Mouse (Mus musculus) embryo, embryonic 9.5 days (tissue): ENCODE measurements around the gene Tmcc1.
"Not testable (repeated sequence)": the region's sequence is repeated elsewhere in the genome, so short reads cannot be mapped to it uniquely, and the experiment has no call there.

Source experiments
- DNase-seq: peaks from one replicate; pipeline ENCODE4 v3.0.0-alpha.2; 2017; ENCODE audit errors: extremely low spot score

Tmcc1 gene

DNA sequence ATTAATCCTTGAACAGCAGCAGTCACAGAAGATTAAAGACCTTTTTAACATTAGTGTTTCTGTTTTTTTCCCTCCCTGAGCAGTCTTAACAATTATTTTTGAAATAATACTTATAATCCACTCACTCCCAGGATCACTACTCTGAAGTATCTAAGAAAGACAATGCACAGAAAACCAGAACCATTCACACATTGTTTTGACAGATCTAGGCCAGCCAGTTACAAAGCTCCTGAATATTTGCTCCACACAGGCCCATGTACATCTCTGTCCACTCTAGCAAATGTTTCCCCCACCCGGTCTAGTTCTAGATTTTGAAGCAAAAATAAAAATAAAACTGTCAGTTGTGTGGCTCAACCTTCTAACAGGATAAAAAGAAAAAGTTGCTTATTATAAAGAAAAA is 45.9 kb downstream of the Tmcc1 start:
- DNase-seq, result no peak

DNA sequence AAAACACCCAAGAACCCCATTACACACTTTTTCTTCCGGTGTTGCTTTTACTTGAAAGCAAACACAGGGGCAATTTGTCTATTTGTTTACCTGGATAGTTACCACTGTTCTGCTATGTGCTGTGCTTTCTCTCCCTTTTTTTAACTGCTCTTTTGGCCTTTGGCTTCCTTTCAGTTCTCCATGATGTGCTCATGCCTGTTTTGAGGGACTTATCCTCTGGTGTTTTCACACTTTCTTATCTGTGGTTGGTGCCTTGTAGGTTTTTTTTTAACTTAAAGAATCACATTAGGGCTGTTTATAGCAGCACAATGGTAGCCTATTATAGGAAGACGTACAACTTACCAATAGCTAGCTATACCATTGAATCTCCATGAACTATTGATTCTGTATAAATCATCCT is 51.6 kb downstream of the Tmcc1 start:
- DNase-seq, result no peak

- DNase-seq, result no peak
Observed at GRCm38 (mm10) chr6:116140782-116141181, 52.5 kb downstream of the Tmcc1 start.

GRCm38 (mm10) chr6:116139143-116139856 is 54.0 kb downstream of the Tmcc1 start:
- peak; percentile 25 for DNase-seq

GRCm38 (mm10) chr6:116135971-116136632 is 57.2 kb downstream of the Tmcc1 start:
- DNase-seq, result no peak

GRCm38 (mm10) chr6:116133756-116134155 is 59.5 kb downstream of the Tmcc1 start:
- DNase-seq, result no peak

- DNase-seq, result no peak
Observed at GRCm38 (mm10) chr6:116131771-116132170, 61.5 kb downstream of the Tmcc1 start.

DNA sequence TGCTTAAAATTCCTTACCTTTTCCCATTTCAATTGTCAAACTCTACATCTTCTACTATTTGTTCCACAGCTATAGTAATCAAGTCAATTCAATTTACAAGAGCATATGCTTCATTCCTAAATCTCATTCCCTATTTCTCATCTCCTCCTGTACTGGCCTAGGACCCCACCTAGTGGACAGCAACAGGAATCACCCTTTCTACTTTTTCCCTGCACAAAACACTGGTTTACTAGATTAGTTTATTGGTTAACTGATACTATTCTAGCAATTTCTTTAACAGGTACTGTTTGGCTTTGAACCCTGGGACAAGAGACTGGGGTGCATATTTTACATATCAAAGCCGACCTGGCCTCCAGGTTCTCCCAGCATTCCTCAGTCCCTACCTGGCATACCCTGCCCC is 64.6 kb downstream of the Tmcc1 start:
- peak; percentile 20 for DNase-seq

- no peak for DNase-seq
Observed at GRCm38 (mm10) chr6:116127918-116128443, 65.3 kb downstream of the Tmcc1 start.

DNA sequence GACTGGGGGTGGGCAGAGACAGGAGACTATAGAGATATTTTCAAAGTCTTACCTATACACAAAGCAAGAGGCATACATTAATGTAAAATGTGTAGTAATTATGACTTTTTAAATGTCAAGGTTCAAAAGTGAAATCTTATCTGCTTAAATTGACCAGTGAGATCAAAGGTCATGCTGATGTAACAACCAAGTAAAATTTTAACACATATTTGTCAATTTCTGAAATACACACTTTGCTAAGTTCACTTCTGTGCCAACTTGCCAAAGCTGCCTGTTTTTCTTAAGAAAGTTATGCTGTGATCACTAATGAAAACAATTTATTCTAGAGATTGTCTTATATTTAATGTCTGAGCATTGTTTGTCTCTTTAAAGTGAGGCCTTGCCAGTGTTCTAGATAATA is 66.7 kb downstream of the Tmcc1 start:
- DNase-seq, result no peak

GRCm38 (mm10) chr6:116122881-116123280 is 70.4 kb downstream of the Tmcc1 start:
- no peak for DNase-seq

DNA sequence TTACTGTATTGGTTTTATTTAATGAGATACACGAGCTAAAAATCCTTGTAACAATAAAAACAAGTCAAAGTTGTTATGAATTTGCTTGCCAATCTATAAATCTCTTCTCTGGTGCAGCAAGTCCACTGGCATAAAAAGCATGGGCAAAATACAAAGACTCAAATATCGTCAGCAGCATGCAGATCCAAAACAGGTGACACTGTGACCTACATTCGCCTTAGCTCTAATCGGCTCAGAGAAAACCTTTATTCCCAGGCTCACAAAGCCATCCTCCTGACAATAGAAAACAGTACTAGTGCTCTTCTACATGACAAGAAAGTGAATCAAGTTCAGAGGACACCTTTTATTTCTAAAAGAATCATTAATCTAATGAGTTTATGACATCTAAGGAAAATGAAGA is 73.6 kb downstream of the Tmcc1 start:
- no peak for DNase-seq

DNA sequence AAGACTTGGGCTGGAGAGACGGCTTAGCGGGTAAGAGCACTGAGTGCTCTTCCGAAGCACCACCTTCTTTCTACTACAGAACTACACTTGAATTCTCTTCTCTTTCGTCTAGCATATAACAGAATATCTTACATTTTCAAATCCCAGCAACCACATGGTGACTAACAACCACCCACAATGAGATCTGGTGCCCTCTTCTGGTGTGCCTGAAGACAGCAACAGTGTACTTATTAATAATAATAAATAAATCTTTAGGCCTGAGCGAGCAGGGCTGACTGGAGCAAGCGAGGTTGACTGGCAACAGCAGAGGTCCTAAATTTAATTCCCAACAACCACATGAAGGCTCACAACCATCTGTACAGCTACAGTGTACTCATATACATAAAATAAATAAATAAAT is 76.7 kb downstream of the Tmcc1 start:
- DNase-seq, result not testable (repeated sequence)

- DNase-seq, result no peak
Observed at GRCm38 (mm10) chr6:116110588-116110987, 82.7 kb downstream of the Tmcc1 start.

GRCm38 (mm10) chr6:116107471-116108358 is 85.6 kb downstream of the Tmcc1 start:
- peak; percentile 66 for DNase-seq

DNA sequence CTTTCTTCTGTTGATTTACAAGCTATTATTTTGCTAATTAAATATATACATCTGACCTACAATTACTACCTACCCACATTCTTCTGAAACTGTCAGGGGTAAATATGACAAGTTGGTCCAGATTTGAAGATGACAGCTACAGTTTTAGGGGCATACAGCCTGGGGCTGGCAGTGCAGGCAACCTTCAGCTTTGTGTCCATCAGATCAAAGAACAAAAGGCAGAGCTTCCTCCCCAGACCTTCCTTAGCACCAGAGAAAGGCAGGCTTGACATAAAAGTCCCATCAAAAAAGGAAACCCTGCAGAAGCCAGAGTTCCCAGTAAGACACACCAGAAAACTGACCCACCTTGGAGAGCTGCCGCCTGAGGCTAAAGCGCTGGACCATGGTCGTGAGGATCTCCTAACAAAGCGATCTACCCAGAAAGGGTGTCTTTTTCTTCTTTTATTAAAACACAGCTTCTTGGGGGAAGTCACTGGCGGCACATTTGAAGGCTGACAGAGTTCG is 86.3 kb downstream of the Tmcc1 start:
- DNase-seq, result no peak

DNA sequence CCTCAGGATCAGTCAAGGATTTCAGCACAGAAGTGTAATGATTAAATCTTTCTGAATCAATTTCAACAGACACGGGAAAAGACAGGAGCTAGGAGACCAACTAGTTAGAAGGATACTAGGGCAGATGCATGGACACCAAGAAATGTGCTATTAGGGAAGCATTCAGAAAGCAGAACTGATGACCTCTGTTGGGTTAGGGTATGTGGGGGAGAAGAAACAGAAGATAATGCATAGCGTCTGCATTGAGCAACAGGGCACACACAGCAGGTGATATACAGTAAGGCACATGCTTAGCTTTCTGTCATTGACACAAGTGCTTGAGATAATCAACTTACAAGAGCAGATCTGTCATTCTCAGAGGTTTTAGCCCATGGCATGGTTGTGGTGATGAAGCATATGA is 95.7 kb downstream of the Tmcc1 start:
- DNase-seq, result no peak

DNA sequence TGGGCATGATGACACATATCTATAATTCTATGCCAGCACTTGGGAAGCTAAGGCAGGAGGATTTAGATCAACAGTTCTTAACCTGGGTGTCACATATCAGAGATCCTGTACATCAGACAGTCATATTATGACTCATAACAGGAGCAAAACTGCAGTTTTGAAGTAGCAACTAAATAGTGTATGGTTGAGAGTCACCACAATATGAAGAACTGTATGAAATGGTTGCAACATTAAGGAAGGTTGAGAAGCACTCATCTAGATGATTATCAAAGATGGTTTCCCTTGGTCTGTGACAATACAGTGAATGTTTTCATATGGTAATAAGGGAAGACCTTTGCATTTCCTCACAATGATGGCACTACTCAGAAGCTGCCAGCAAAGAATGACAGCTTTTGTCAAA is 103.9 kb downstream of the Tmcc1 start:
- no peak for DNase-seq

DNA sequence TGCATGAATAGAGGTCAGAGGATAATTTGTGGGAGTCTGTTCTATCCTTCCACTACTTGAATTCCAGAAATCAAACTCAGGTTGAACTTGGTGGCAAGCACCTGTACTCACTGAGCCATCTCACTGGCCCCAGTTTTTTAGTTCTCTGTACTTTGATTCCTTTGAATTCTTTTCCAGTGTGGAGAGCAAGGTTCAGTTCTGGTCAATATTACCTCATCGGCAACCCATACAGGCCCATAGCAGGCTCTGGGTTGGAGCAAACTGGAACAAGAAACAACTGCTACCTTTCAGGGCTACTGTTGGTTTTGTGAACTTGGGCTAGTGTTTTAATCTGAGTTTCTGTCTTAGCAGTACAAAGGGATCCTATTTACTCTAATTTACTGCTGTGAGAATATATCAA is 107.2 kb downstream of the Tmcc1 start:
- no peak for DNase-seq

- no peak for DNase-seq
Observed at GRCm38 (mm10) chr6:116082239-116082638, 111.0 kb downstream of the Tmcc1 start.

DNA sequence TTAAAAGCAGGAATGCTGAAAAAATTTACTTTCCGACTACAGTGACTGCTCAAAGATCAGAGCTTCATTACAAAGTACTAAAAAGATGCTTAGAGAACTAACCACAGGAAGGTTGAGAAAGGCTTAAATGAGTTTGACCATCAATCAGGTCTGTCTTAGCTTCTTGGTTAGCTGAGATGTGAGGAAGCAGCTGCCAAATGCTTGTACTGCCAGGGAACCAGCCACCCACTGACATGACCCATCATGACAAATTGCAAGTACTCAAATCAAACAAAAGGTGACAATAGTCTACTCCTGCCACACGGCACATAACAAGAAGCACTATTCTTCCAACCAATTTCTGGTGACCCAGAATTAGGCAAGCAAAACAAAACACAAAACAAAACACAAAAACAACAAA is 111.9 kb downstream of the Tmcc1 start:
- no peak for DNase-seq

DNA sequence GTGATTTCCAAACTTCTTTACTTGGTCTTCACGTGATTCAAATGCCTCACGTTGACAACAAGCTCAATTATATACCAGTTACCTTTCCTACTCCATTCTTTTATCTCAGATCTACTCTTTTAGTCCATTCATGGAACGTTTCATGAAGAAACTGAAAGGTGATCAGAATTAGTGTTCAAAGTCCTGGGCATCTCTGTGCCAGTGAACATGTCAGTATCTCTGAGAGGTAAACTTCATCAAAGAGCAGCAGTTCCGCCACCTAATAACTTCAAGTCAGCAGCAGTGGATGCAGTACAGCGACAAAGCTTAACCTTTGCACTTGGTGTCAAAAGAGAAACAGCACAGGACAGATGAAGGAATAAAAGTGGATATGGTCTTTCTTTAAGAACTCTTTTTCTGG is 112.5 kb downstream of the Tmcc1 start:
- no peak for DNase-seq
